12 mouse cellular contexts compared by ENCODE assay signal in the genomic region with DNA sequence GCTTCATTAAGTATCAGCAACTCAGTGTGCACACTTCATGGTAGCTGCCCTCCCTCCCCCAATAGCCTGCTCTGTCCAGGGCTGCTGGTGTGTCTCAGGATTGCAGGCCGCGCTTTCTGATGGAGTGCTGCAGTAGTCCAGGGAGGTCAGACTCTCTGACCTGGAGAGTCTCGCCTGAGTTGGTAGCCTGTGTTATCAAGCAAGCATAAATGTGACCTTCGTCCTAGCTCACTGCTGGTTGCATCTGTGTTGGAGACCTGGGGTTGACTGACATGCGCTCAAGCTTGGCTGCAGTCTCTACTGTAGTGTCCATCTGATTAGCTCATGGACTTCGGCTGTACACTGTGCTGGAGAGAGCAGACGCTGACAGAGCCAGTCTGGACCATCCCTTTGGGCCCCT. TPM values are rescaled to one million over a fixed set of nuclear protein-coding genes. Genes with fewer than 3 reads are reported as not detected.
DNase-seq lines count a peak whose midpoint lies in the region; ATAC-seq lines count a peak whose summit lies in the region.
"Had no signal": no experiment of that assay in that cellular context is flagged by ENCODE, and none has a peak within 500 bp of the region (broad histone marks: within the 10 kb centered on the region; RNA-seq: fewer than 3 reads in every experiment).

No protein-coding gene starts in this region.

- WGBS in heart, embryonic 16.5 days: 53% methylated on average over 7 of the region's 7 CpGs
- WGBS in intestine, embryonic 16.5 days: 53% methylated on average over 7 of the region's 7 CpGs
- 75% methylated on average over 7 of the region's 7 CpGs for WGBS in liver, embryonic 12.5 days (ENCODE audit: insufficient replicate concordance)
- 86% methylated on average over 7 of the region's 7 CpGs for WGBS in forebrain, embryonic 12.5 days

- no peak overlapping the region for H3K4me2 ChIP-seq in heart, embryonic 16.5 days (ENCODE audit: low read depth, low read length)
- H3K4me2 ChIP-seq in intestine, embryonic 16.5 days (ENCODE audit: low read depth, low read length): no peak overlapping the region
- no peak overlapping the region for H3K4me2 ChIP-seq in liver, embryonic 12.5 days
- H3K4me2 ChIP-seq in forebrain, embryonic 12.5 days: no peak overlapping the region
- H3K4me2 ChIP-seq: midbrain, embryonic 12.5 days had no signal

- no peaks in the 10 kb centered on the region for H3K9me3 ChIP-seq in heart, embryonic 16.5 days (replicated peaks; ENCODE audit: control insufficient read depth, low read length)
- H3K9me3 ChIP-seq in intestine, embryonic 16.5 days (ENCODE audit: control insufficient read depth, low read length): no peaks in the 10 kb centered on the region
- H3K9me3 ChIP-seq in liver, embryonic 12.5 days (replicated peaks): no peaks in the 10 kb centered on the region
- H3K9me3 ChIP-seq in forebrain, embryonic 12.5 days: no peaks in the 10 kb centered on the region
- H3K9me3 ChIP-seq: midbrain, embryonic 12.5 days had no signal

- DNase-seq in heart, adult 18-20 months: no peak
- peak; percentile 36 for DNase-seq in embryo, embryonic 10 days (ENCODE audit: low spot score)
- no peak for DNase-seq in urinary bladder, adult 2 months (ENCODE audit: low spot score)
- DNase-seq in gastrocnemius, postnatal 4 days (ENCODE audit: low spot score in 2 of 2): no peak
- DNase-seq: adrenal gland, adult 2 months; cerebellum, adult 11 months; lung, adult 2 months had no signal

- no peak for ATAC-seq in heart, embryonic 16.5 days (replicated peaks; ENCODE audit: extremely low read depth, insufficient read depth, low FRiP score)
- ATAC-seq in intestine, embryonic 16.5 days: peak; percentile 92
- peak; percentile 74 for ATAC-seq in liver, embryonic 12.5 days
- no peak for ATAC-seq in forebrain, embryonic 12.5 days (ENCODE audit: low FRiP score)

- no peaks in the 10 kb centered on the region for H3K27me3 ChIP-seq in heart, embryonic 16.5 days (ENCODE audit: control insufficient read depth, insufficient read depth, low read length)
- no peaks in the 10 kb centered on the region for H3K27me3 ChIP-seq in intestine, embryonic 16.5 days (replicated peaks; ENCODE audit: control insufficient read depth, insufficient read depth, low read length)
- no peaks in the 10 kb centered on the region for H3K27me3 ChIP-seq in liver, embryonic 12.5 days (replicated peaks)
- H3K27me3 ChIP-seq in forebrain, embryonic 12.5 days: no peaks in the 10 kb centered on the region
- H3K27me3 ChIP-seq: midbrain, embryonic 12.5 days had no signal

- 0 out of 2 replicates have a peak, but pooled peaks cover 2% of the 10 kb centered on the region for H3K36me3 ChIP-seq in heart, embryonic 16.5 days (ENCODE audit: control insufficient read depth, insufficient read depth)
- H3K36me3 ChIP-seq in intestine, embryonic 16.5 days (ENCODE audit: control insufficient read depth, insufficient read depth, low read length): no peaks in the 10 kb centered on the region; the same call in 1 of the 2 replicates
- H3K36me3 ChIP-seq in liver, embryonic 12.5 days: peaks cover 39% of the 10 kb centered on the region
- peaks cover 24% of the 10 kb centered on the region for H3K36me3 ChIP-seq in forebrain, embryonic 12.5 days (replicated peaks)

- no peak overlapping the region for H3K9ac ChIP-seq in heart, embryonic 16.5 days (ENCODE audit: low read length)
- H3K9ac ChIP-seq in intestine, embryonic 16.5 days (ENCODE audit: low read depth, low read length): no peak overlapping the region
- H3K9ac ChIP-seq in liver, embryonic 12.5 days: no peak overlapping the region
- H3K9ac ChIP-seq in forebrain, embryonic 12.5 days: no peak overlapping the region
- H3K9ac ChIP-seq: midbrain, embryonic 12.5 days had no signal

- H3K27ac ChIP-seq in heart, embryonic 16.5 days (ENCODE audit: low read length): peak overlapping the region; percentile 77
- peak overlapping the region; percentile 12; the same call in 1 of the 2 replicates for H3K27ac ChIP-seq in intestine, embryonic 16.5 days (ENCODE audit: low read length)
- peak overlapping the region; percentile 12; the same call in 1 of the 2 replicates for H3K27ac ChIP-seq in liver, embryonic 12.5 days
- H3K27ac ChIP-seq in forebrain, embryonic 12.5 days: no peak overlapping the region
- H3K27ac ChIP-seq: midbrain, embryonic 12.5 days had no signal

- peaks cover 57% of the 10 kb centered on the region for H3K4me1 ChIP-seq in heart, embryonic 16.5 days (ENCODE audit: control insufficient read depth, insufficient read depth, low read length)
- peaks cover 6% of the 10 kb centered on the region; the same call in 1 of the 2 replicates for H3K4me1 ChIP-seq in intestine, embryonic 16.5 days (ENCODE audit: control insufficient read depth, insufficient read depth, low read length)
- peaks cover 25% of the 10 kb centered on the region; the same call in 1 of the 2 replicates for H3K4me1 ChIP-seq in liver, embryonic 12.5 days
- H3K4me1 ChIP-seq in forebrain, embryonic 12.5 days: peaks cover 8% of the 10 kb centered on the region; the same call in 1 of the 2 replicates

- H3K4me3 ChIP-seq in heart, embryonic 16.5 days (ENCODE audit: low read length): no peak overlapping the region
- H3K4me3 ChIP-seq in intestine, embryonic 16.5 days (ENCODE audit: low read length): no peak overlapping the region
- no peak overlapping the region for H3K4me3 ChIP-seq in liver, embryonic 12.5 days
- H3K4me3 ChIP-seq in forebrain, embryonic 12.5 days (replicated peaks): no peak overlapping the region
- H3K4me3 ChIP-seq: midbrain, embryonic 12.5 days had no signal

RNA-seq across cellular contexts. Expression of gene Ncs1, which starts 43.8 kb away (rescaled TPM):
- polyA plus RNA-seq in heart, embryonic 16.5 days (2015; fragmentation: Nextera tagmentation; extraction: Ambion mirVana): 29.4 and 32.1 TPM in 2 replicates
- 10 to 100 TPM; 12.2 to 12.7 TPM for total RNA-seq in heart, adult 18-20 months (2021)
- polyA plus RNA-seq in intestine, embryonic 16.5 days (2015; fragmentation: Nextera tagmentation; extraction: Ambion mirVana): 18.3 and 18.7 TPM in 2 replicates
- 4.3 and 4.5 TPM in 2 replicates for polyA plus RNA-seq in liver, embryonic 12.5 days (2016; fragmentation: Nextera tagmentation; extraction: Ambion mirVana)
- polyA plus RNA-seq in urinary bladder, adult 2 months (2012; rRNA removed): 6.4 and 8.7 TPM in 2 replicates
- polyA plus RNA-seq in forebrain, embryonic 12.5 days (2016; fragmentation: Nextera tagmentation; extraction: Ambion mirVana): 65.3 and 70.0 TPM in 2 replicates
- 10 to 100 TPM; 28.9 to 34.5 TPM for total RNA-seq in gastrocnemius, postnatal 4 days (2021)

RNA-seq across cellular contexts. Expression of gene Gpr107, which starts 49.7 kb away (rescaled TPM):
- 29.9 and 31.6 TPM in 2 replicates for polyA plus RNA-seq in heart, embryonic 16.5 days (2015; fragmentation: Nextera tagmentation; extraction: Ambion mirVana)
- 10 to 100 TPM; 26.2 to 27.4 TPM for total RNA-seq in heart, adult 18-20 months (2021)
- 30.4 and 32.5 TPM in 2 replicates for polyA plus RNA-seq in intestine, embryonic 16.5 days (2015; fragmentation: Nextera tagmentation; extraction: Ambion mirVana)
- polyA plus RNA-seq in liver, embryonic 12.5 days (2016; fragmentation: Nextera tagmentation; extraction: Ambion mirVana): 18.8 and 19.3 TPM in 2 replicates
- polyA plus RNA-seq in urinary bladder, adult 2 months (2012; rRNA removed): 24.2 and 27.0 TPM in 2 replicates
- polyA plus RNA-seq in forebrain, embryonic 12.5 days (2016; fragmentation: Nextera tagmentation; extraction: Ambion mirVana): 38.8 and 41.4 TPM in 2 replicates
- total RNA-seq in gastrocnemius, postnatal 4 days (2021): 10 to 100 TPM; 43.2 to 46.0 TPM

Comparison
In these comparisons a context has a peak if more than half of its experiments do, and no peak if none do; other contexts are left out.
1. ATAC-seq: peak in intestine, embryonic 16.5 days (single experiment) and liver, embryonic 12.5 days (single experiment); none in heart, embryonic 16.5 days (single experiment) and forebrain, embryonic 12.5 days (single experiment).